Mouse (Mus musculus): ENCODE results near the gene Tnni3k. TPM values are rescaled to one million over a fixed set of nuclear protein-coding genes. Genes with fewer than 3 reads are reported as not detected.
A peak's percentile ranks its signal among the peaks of the same experiment; 100 is the strongest.

Tnni3k gene
- polyA plus RNA-seq (2014; fragmentation: Nextera tagmentation; extraction: Ambion mirVana): not detected in 2 replicates

GRCm38 (mm10) chr3:155055231-155055916 is at the start of gene Tnni3k:
Gene Tnni3k, minus strand, starts transcription at chr3:155055407.
- H3K9me3 ChIP-seq (ENCODE audit: control insufficient read depth, low read depth, low read length): no peaks in the 10 kb centered on the region
- H3K9ac ChIP-seq (replicated peaks; ENCODE audit: low read depth, low read length): no peak within 1 kb of the TSS
- no peaks in the 10 kb centered on the region for H3K4me1 ChIP-seq (ENCODE audit: control insufficient read depth, insufficient read depth, low read length)
- no peak within 1 kb of the TSS for H3K27ac ChIP-seq (ENCODE audit: low read length)
- no peak within 1 kb of the TSS for H3K4me3 ChIP-seq (ENCODE audit: low read depth, low read length)
- no peaks in the 10 kb centered on the region for H3K36me3 ChIP-seq (ENCODE audit: control insufficient read depth, insufficient read depth, low read length)
- WGBS: 58% methylated on average over 6 of the region's 6 CpGs
- H3K4me2 ChIP-seq (replicated peaks; ENCODE audit: low read depth, low read length): no peak within 1 kb of the TSS
- no peak for ATAC-seq (ENCODE audit: insufficient number of reproducible peaks, insufficient read depth, low FRiP score, low read depth)
- H3K27me3 ChIP-seq (ENCODE audit: control insufficient read depth, insufficient read depth, low read length): no peaks in the 10 kb centered on the region

- Histone ChIP-seq H3K4me3 (ENCODE audit: low read depth, low read length) (no peak overlapping the region), H3K36me3 (ENCODE audit: control insufficient read depth, insufficient read depth, low read length) (no peaks in the 10 kb centered on the region), H3K9ac (replicated peaks; ENCODE audit: low read depth, low read length) (no peak overlapping the region), H3K27me3 (ENCODE audit: control insufficient read depth, insufficient read depth, low read length) (no peaks in the 10 kb centered on the region), H3K9me3 (ENCODE audit: control insufficient read depth, low read depth, low read length) (no peaks in the 10 kb centered on the region), H3K27ac (ENCODE audit: low read length) (no peak overlapping the region), H3K4me2 (replicated peaks; ENCODE audit: low read depth, low read length) (no peak overlapping the region), H3K4me1 (ENCODE audit: control insufficient read depth, insufficient read depth, low read length) (no peaks in the 10 kb centered on the region)
- no peak for ATAC-seq (ENCODE audit: insufficient number of reproducible peaks, insufficient read depth, low FRiP score, low read depth)
- WGBS: 77% methylated on average over 1 of the region's 1 CpGs
Observed at GRCm38 (mm10) chr3:155099266-155099665, 44.1 kb upstream of the Tnni3k start.

- no peaks in the 10 kb centered on the region for H3K9me3 ChIP-seq (ENCODE audit: control insufficient read depth, low read depth, low read length)
- WGBS: under 1% methylated on average over 47 of the region's 47 CpGs
- H3K27ac ChIP-seq (ENCODE audit: low read length): peak within 1 kb of the TSS; percentile 84
- peak within 1 kb of the TSS; percentile 54 for H3K4me3 ChIP-seq (ENCODE audit: low read depth, low read length)
- H3K27me3 ChIP-seq (ENCODE audit: control insufficient read depth, insufficient read depth, low read length): no peaks in the 10 kb centered on the region
- peak within 1 kb of the TSS; percentile 60 for H3K4me2 ChIP-seq (replicated peaks; ENCODE audit: low read depth, low read length)
- H3K36me3 ChIP-seq (ENCODE audit: control insufficient read depth, insufficient read depth, low read length): peaks cover 3% of the 10 kb centered on the region; the same call in 1 of the 2 replicates
- peak within 1 kb of the TSS; percentile 53 for H3K9ac ChIP-seq (replicated peaks; ENCODE audit: low read depth, low read length)
- 0 out of 2 replicates have a peak, but pooled peaks cover 3% of the 10 kb centered on the region for H3K4me1 ChIP-seq (ENCODE audit: control insufficient read depth, insufficient read depth, low read length)
- ATAC-seq (ENCODE audit: insufficient number of reproducible peaks, insufficient read depth, low FRiP score, low read depth): peak; percentile 99
Observed at GRCm38 (mm10) chr3:155093116-155093956, 38.1 kb upstream of the Tnni3k start, which contains the start of the genes Fpgt and Lrriq3. Gene Fpgt, minus strand, starts transcription at chr3:155093403. Gene Lrriq3, plus strand, starts transcription at chr3:155093434.

- 83% methylated on average over 6 of the region's 6 CpGs for WGBS
- H3K4me2 ChIP-seq (replicated peaks; ENCODE audit: low read depth, low read length): peak overlapping the region; percentile 57
- H3K4me1 ChIP-seq (ENCODE audit: control insufficient read depth, insufficient read depth, low read length): 0 out of 2 replicates have a peak, but pooled peaks cover 3% of the 10 kb centered on the region
- H3K9ac ChIP-seq (replicated peaks; ENCODE audit: low read depth, low read length): no peak overlapping the region
- H3K4me3 ChIP-seq (ENCODE audit: low read depth, low read length): no peak overlapping the region
- H3K36me3 ChIP-seq (ENCODE audit: control insufficient read depth, insufficient read depth, low read length): peaks cover 10% of the 10 kb centered on the region
- ATAC-seq (ENCODE audit: insufficient number of reproducible peaks, insufficient read depth, low FRiP score, low read depth): no peak
- H3K27ac ChIP-seq (ENCODE audit: low read length): no peak overlapping the region
- H3K9me3 ChIP-seq (ENCODE audit: control insufficient read depth, low read depth, low read length): no peaks in the 10 kb centered on the region
- H3K27me3 ChIP-seq (ENCODE audit: control insufficient read depth, insufficient read depth, low read length): no peaks in the 10 kb centered on the region
Observed at GRCm38 (mm10) chr3:155092081-155092480, 36.9 kb upstream of the Tnni3k start.

- ATAC-seq (ENCODE audit: insufficient number of reproducible peaks, insufficient read depth, low FRiP score, low read depth): no peak
- no peaks in the 10 kb centered on the region for H3K36me3 ChIP-seq (ENCODE audit: control insufficient read depth, insufficient read depth, low read length)
- no peaks in the 10 kb centered on the region for H3K9me3 ChIP-seq (ENCODE audit: control insufficient read depth, low read depth, low read length)
Observed at GRCm38 (mm10) chr3:155077908-155078307, 22.7 kb upstream of the Tnni3k start.

GRCm38 (mm10) chr3:155059449-155059822 is 4.2 kb upstream of the Tnni3k start:
- H3K4me2 ChIP-seq (replicated peaks; ENCODE audit: low read depth, low read length): no peak overlapping the region
- H3K9ac ChIP-seq (replicated peaks; ENCODE audit: low read depth, low read length): no peak overlapping the region
- no peak for ATAC-seq (ENCODE audit: insufficient number of reproducible peaks, insufficient read depth, low FRiP score, low read depth)

More at GRCm38 (mm10) chr3:155077908-155078307, 22.7 kb upstream of the Tnni3k start:
- Histone ChIP-seq H3K4me3 (ENCODE audit: low read depth, low read length) (no peak overlapping the region), H3K4me2 (replicated peaks; ENCODE audit: low read depth, low read length) (no peak overlapping the region), H3K4me1 (ENCODE audit: control insufficient read depth, insufficient read depth, low read length) (no peaks in the 10 kb centered on the region), H3K27ac (ENCODE audit: low read length) (no peak overlapping the region), H3K9ac (replicated peaks; ENCODE audit: low read depth, low read length) (no peak overlapping the region), H3K27me3 (ENCODE audit: control insufficient read depth, insufficient read depth, low read length) (no peaks in the 10 kb centered on the region)
- 74% methylated on average over 4 of the region's 4 CpGs for WGBS

GRCm38 (mm10) chr3:155058800-155059448 is 3.7 kb upstream of the Tnni3k start:
- Histone ChIP-seq H3K9ac (replicated peaks; ENCODE audit: low read depth, low read length) (no peak overlapping the region), H3K36me3 (ENCODE audit: control insufficient read depth, insufficient read depth, low read length) (no peaks in the 10 kb centered on the region), H3K9me3 (ENCODE audit: control insufficient read depth, low read depth, low read length) (no peaks in the 10 kb centered on the region), H3K4me2 (replicated peaks; ENCODE audit: low read depth, low read length) (no peak overlapping the region), H3K27ac (ENCODE audit: low read length) (no peak overlapping the region), H3K4me3 (ENCODE audit: low read depth, low read length) (no peak overlapping the region), H3K4me1 (ENCODE audit: control insufficient read depth, insufficient read depth, low read length) (no peaks in the 10 kb centered on the region), H3K27me3 (ENCODE audit: control insufficient read depth, insufficient read depth, low read length) (no peaks in the 10 kb centered on the region)
- ATAC-seq (ENCODE audit: insufficient number of reproducible peaks, insufficient read depth, low FRiP score, low read depth): no peak
- WGBS: 70% methylated on average over 6 of the region's 6 CpGs

More at GRCm38 (mm10) chr3:155059449-155059822, 4.2 kb upstream of the Tnni3k start:
- H3K4me1 ChIP-seq (ENCODE audit: control insufficient read depth, insufficient read depth, low read length): no peaks in the 10 kb centered on the region
- H3K27me3 ChIP-seq (ENCODE audit: control insufficient read depth, insufficient read depth, low read length): no peaks in the 10 kb centered on the region
- H3K36me3 ChIP-seq (ENCODE audit: control insufficient read depth, insufficient read depth, low read length): no peaks in the 10 kb centered on the region
- no peaks in the 10 kb centered on the region for H3K9me3 ChIP-seq (ENCODE audit: control insufficient read depth, low read depth, low read length)
- H3K27ac ChIP-seq (ENCODE audit: low read length): no peak overlapping the region
- no peak overlapping the region for H3K4me3 ChIP-seq (ENCODE audit: low read depth, low read length)

GRCm38 (mm10) chr3:155057566-155057965 is 2.4 kb upstream of the Tnni3k start:
- Histone ChIP-seq H3K4me3 (ENCODE audit: low read depth, low read length) (no peak overlapping the region), H3K27me3 (ENCODE audit: control insufficient read depth, insufficient read depth, low read length) (no peaks in the 10 kb centered on the region), H3K9ac (replicated peaks; ENCODE audit: low read depth, low read length) (no peak overlapping the region), H3K4me1 (ENCODE audit: control insufficient read depth, insufficient read depth, low read length) (no peaks in the 10 kb centered on the region), H3K4me2 (replicated peaks; ENCODE audit: low read depth, low read length) (no peak overlapping the region), H3K27ac (ENCODE audit: low read length) (no peak overlapping the region), H3K9me3 (ENCODE audit: control insufficient read depth, low read depth, low read length) (no peaks in the 10 kb centered on the region), H3K36me3 (ENCODE audit: control insufficient read depth, insufficient read depth, low read length) (no peaks in the 10 kb centered on the region)
- ATAC-seq (ENCODE audit: insufficient number of reproducible peaks, insufficient read depth, low FRiP score, low read depth): no peak

All from stomach, embryonic 14.5 days (tissue).